Mouse (Mus musculus): ENCODE results near the gene Asic2. TPM values are rescaled to one million over a fixed set of nuclear protein-coding genes. Genes with fewer than 3 reads are reported as not detected.
A peak's percentile ranks its signal among the peaks of the same experiment; 100 is the strongest.

Asic2 gene
- polyA plus RNA-seq, 2 experiments, result 0.01 to 0.04 TPM

DNA sequence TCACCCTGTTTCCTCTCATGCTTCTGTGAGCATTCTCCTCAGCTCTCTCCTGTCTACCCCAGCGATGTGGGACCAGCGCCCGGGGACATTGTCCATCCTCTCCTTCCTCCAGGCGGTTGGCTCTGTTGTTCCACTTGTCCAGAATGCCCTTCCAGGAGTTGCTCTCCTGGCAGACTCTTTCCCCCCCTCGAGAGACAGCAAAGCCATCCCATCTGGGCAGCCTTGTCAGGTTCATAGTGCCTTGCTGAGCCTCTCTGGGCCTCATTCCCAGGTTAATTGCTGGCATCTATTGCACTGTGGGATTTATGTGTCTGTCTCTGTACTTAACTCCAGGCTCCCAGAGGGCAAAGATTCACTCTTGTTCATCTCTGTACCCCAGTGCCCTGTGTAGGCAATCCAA is 972.6 kb downstream of the Asic2 start:
- Histone ChIP-seq H3K4me1 (replicated peaks; ENCODE audit: control insufficient read depth in 2 of 2, insufficient read depth in 2 of 2, low read length in 1 of 2) (no peaks in the 10 kb centered on the region), H3K9ac (replicated peaks) (no peak overlapping the region), H3K9me3 (ENCODE audit: control insufficient read depth, low read length) (no peaks in the 10 kb centered on the region), H3K27me3 (ENCODE audit: control insufficient read depth, insufficient read depth, low read length) (no peaks in the 10 kb centered on the region), H3K4me3 (ENCODE audit: insufficient read depth in 1 of 2, low read depth in 2 of 2, low read length in 2 of 2) (no peak overlapping the region), H3K4me2 (ENCODE audit: low read depth) (no peak overlapping the region), H3K27ac (no peak overlapping the region), H3K36me3 (replicated peaks; ENCODE audit: control insufficient read depth, insufficient read depth, low read depth) (no peaks in the 10 kb centered on the region)
- no peak for ATAC-seq (ENCODE audit: insufficient read depth)
- DNase-seq (ENCODE audit: low read depth in 3 of 3, low spot score in 3 of 3), result no peak
- no peak for TF ChIP-seq EP300 (IDR thresholded peaks at IDR 0.05; ENCODE audit: low read depth)
- no peak for TF ChIP-seq CTCF (IDR thresholded peaks at IDR 0.05; ENCODE audit: low read depth)
- WGBS (ENCODE audit: insufficient replicate concordance), result 59% methylated on average over 5 of the region's 5 CpGs

DNA sequence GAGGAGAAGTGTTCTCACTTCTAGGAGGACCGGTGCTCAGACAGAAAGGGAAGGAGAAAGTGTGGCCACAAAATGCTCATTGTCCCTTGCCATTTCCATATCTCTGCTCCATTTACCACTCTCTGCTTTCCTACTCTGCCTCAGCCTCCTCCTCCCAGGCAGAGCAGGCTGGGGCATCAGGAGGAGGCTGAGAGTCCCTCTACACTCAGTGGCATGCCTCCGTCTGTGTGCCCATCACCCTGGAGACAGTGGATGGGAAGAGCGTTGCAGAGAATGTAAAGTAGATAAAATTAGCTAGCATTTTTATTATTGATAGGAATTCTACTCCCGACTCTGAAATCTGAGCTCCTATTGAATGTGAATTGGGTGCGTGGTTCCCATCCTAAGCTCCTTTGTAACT is 984.7 kb downstream of the Asic2 start:
- no peak for ATAC-seq (ENCODE audit: insufficient read depth)
- H3K4me1 ChIP-seq (replicated peaks; ENCODE audit: control insufficient read depth in 2 of 2, insufficient read depth in 2 of 2, low read length in 1 of 2), result no peaks in the 10 kb centered on the region
- H3K9ac ChIP-seq (replicated peaks), result no peak overlapping the region
- no peaks in the 10 kb centered on the region for H3K9me3 ChIP-seq (ENCODE audit: control insufficient read depth, low read length)
- no peak overlapping the region for H3K4me3 ChIP-seq (ENCODE audit: insufficient read depth in 1 of 2, low read depth in 2 of 2, low read length in 2 of 2)
- WGBS (ENCODE audit: insufficient replicate concordance), result 71% methylated on average over 5 of the region's 5 CpGs
- no peak for TF ChIP-seq CTCF (IDR thresholded peaks at IDR 0.05; ENCODE audit: low read depth)
- TF ChIP-seq EP300 (IDR thresholded peaks at IDR 0.05; ENCODE audit: low read depth), result no peak
- no peak overlapping the region for H3K4me2 ChIP-seq (ENCODE audit: low read depth)
- H3K36me3 ChIP-seq (replicated peaks; ENCODE audit: control insufficient read depth, insufficient read depth, low read depth), result no peaks in the 10 kb centered on the region
- no peaks in the 10 kb centered on the region for H3K27me3 ChIP-seq (ENCODE audit: control insufficient read depth, insufficient read depth, low read length)
- no peak overlapping the region for H3K27ac ChIP-seq
- DNase-seq (ENCODE audit: low read depth in 3 of 3, low spot score in 3 of 3), result no peak

DNA sequence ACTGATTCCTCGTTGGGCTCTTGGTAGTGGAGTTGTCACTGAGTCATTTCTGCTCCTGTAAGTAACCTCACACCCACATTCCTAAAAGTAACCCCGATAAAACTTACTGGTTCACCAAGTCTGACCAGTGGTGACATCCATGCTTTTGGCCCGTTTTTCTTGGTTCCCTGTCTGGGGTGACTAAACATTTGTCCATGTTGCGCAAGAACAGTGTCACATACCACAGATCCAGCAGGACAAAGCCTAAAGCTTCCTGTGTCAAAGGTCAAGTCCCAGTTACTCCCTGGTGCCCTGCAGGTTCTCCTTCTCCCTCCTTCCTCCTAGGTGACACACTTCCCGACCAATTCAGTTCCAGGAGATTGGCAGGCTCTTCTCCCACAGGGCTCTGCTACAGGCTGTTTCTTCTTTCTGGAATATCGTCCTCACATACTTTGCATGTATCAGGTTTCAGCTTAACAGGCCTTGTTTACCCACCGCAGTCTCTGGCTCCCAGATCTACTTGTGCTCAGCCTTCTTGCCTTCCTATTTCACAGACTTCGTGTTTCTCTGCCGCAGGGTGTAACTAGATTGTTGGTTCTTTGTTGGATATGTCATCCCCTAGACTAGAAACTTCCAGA is 991.9 kb downstream of the Asic2 start:
- DNase-seq (ENCODE audit: low read depth in 3 of 3, low spot score in 3 of 3) (peak in 1 of 3 experiments; percentile 17), ATAC-seq (ENCODE audit: insufficient read depth) (no peak)
- Histone ChIP-seq H3K4me1 (replicated peaks; ENCODE audit: control insufficient read depth in 2 of 2, insufficient read depth in 2 of 2, low read length in 1 of 2) (0 out of 4 replicates have a peak, but pooled peaks cover 0 to 4% of the 10 kb centered on the region in 2 experiments), H3K9ac (replicated peaks) (no peak overlapping the region), H3K4me2 (ENCODE audit: low read depth) (no peak overlapping the region), H3K36me3 (replicated peaks; ENCODE audit: control insufficient read depth, insufficient read depth, low read depth) (no peaks in the 10 kb centered on the region), H3K27ac (no peak overlapping the region), H3K9me3 (ENCODE audit: control insufficient read depth, low read length) (no peaks in the 10 kb centered on the region), H3K4me3 (ENCODE audit: insufficient read depth in 1 of 2, low read depth in 2 of 2, low read length in 2 of 2) (no peak overlapping the region), H3K27me3 (ENCODE audit: control insufficient read depth, insufficient read depth, low read length) (no peaks in the 10 kb centered on the region)
- 43% methylated on average over 9 of the region's 9 CpGs for WGBS (ENCODE audit: insufficient replicate concordance)
- TF ChIP-seq CTCF (IDR thresholded peaks at IDR 0.05; ENCODE audit: low read depth), result no peak
- no peak for TF ChIP-seq EP300 (IDR thresholded peaks at IDR 0.05; ENCODE audit: low read depth)

DNA sequence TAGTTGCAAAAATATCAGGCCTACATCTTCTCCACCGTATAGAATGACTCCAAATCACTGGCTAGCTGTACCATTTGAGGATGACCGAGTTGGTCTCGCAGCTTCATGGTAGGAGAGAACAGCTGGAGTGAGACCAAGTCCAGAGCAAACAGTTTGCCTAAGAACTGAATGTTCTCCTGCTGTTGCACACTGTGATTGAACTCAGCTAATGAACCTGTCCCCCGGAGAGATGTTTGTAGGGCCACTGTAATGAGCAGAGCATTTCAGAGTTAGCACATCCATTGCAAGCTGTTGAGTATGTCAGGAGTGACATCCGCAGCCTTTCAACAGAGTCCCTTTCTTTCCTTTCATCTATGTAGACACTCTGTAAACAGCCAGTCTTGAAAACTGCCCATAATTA is 993.6 kb downstream of the Asic2 start:
- Histone ChIP-seq H3K4me1 (replicated peaks; ENCODE audit: control insufficient read depth in 2 of 2, insufficient read depth in 2 of 2, low read length in 1 of 2) (0 out of 4 replicates have a peak, but pooled peaks cover 0 to 4% of the 10 kb centered on the region in 2 experiments), H3K27ac (no peak overlapping the region), H3K27me3 (ENCODE audit: control insufficient read depth, insufficient read depth, low read length) (no peaks in the 10 kb centered on the region), H3K4me3 (ENCODE audit: insufficient read depth in 1 of 2, low read depth in 2 of 2, low read length in 2 of 2) (no peak overlapping the region), H3K4me2 (ENCODE audit: low read depth) (no peak overlapping the region), H3K36me3 (replicated peaks; ENCODE audit: control insufficient read depth, insufficient read depth, low read depth) (no peaks in the 10 kb centered on the region), H3K9me3 (ENCODE audit: control insufficient read depth, low read length) (no peaks in the 10 kb centered on the region), H3K9ac (replicated peaks) (no peak overlapping the region)
- ATAC-seq (ENCODE audit: insufficient read depth) (no peak), DNase-seq (ENCODE audit: low read depth in 3 of 3, low spot score in 3 of 3) (no peak)
- 74% methylated on average over 5 of the region's 5 CpGs for WGBS (ENCODE audit: insufficient replicate concordance)
- TF ChIP-seq CTCF (IDR thresholded peaks at IDR 0.05; ENCODE audit: low read depth) (no peak), EP300 (IDR thresholded peaks at IDR 0.05; ENCODE audit: low read depth) (no peak)

DNA sequence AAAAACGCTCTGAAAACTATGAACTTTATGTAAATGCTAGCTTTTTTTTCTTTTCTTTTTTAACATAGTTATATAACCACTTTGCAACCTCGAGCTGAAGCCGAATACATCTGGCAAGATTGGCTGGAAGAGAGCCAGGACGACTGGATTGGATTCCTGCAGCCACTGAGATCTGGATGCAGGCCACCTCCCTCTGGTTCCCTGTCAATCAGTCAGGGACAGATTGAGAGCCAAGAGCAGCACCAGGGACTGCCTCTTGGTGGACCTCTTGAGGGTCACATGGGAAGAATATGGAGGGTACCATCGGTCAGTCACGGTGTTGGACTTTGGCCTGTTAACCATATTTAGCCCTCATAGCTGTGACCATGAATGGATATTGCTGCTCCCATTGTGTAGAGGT is 994.3 kb downstream of the Asic2 start:
- no peak for DNase-seq (ENCODE audit: low read depth in 3 of 3, low spot score in 3 of 3)
- WGBS (ENCODE audit: insufficient replicate concordance), result 63% methylated on average over 6 of the region's 6 CpGs
- TF ChIP-seq CTCF (IDR thresholded peaks at IDR 0.05; ENCODE audit: low read depth) (no peak), EP300 (IDR thresholded peaks at IDR 0.05; ENCODE audit: low read depth) (no peak)

More for the DNA sequence above, 994.3 kb downstream of the Asic2 start:
- Histone ChIP-seq H3K4me1 (replicated peaks; ENCODE audit: control insufficient read depth in 2 of 2, insufficient read depth in 2 of 2, low read length in 1 of 2) (0 out of 4 replicates have a peak, but pooled peaks cover 0 to 4% of the 10 kb centered on the region in 2 experiments), H3K36me3 (replicated peaks; ENCODE audit: control insufficient read depth, insufficient read depth, low read depth) (no peaks in the 10 kb centered on the region), H3K4me2 (ENCODE audit: low read depth) (no peak overlapping the region), H3K9me3 (ENCODE audit: control insufficient read depth, low read length) (no peaks in the 10 kb centered on the region), H3K27me3 (ENCODE audit: control insufficient read depth, insufficient read depth, low read length) (no peaks in the 10 kb centered on the region), H3K9ac (replicated peaks) (no peak overlapping the region), H3K4me3 (ENCODE audit: insufficient read depth in 1 of 2, low read depth in 2 of 2, low read length in 2 of 2) (no peak overlapping the region), H3K27ac (no peak overlapping the region)
- ATAC-seq (ENCODE audit: insufficient read depth), result no peak
